Mouse (Mus musculus) CH12.LX (cell line): ENCODE measurements around the gene Psmd13. TPM values are rescaled to one million over a fixed set of nuclear protein-coding genes. Genes with fewer than 3 reads are reported as not detected.

ENCODE experiments used
- DNase-seq: peaks from one replicate; pipeline ENCODE4 v3.0.0-alpha.2; 2013; ENCODE audit errors: extremely low read depth
- H3K27ac ChIP-seq: 2 replicates; pipeline ENCODE4 v1.5.1; 2012; ENCODE audit warnings: low read depth, mild to moderate bottlenecking, control low read depth, moderate library complexity; ENCODE audit not compliant: insufficient read depth
- H3K27me3 ChIP-seq: replicated peaks from 2 replicates; pipeline ENCODE3; 2012; ENCODE audit warnings: inconsistent platforms
- H3K36me3 ChIP-seq, 2 experiments: replicated peaks in 1 of 2; 2 replicates each; pipeline versions ENCODE3 to v1.6.1; 2012; ENCODE audit warnings: inconsistent platforms in 1 of 2, low read length in 1 of 2, mild to moderate bottlenecking in 1 of 2, mixed read lengths in 1 of 2, moderate library complexity in 1 of 2; ENCODE audit not compliant: control insufficient read depth in 1 of 2, insufficient read depth in 1 of 2
- H3K4me1 ChIP-seq, 2 experiments: 2 replicates each; pipeline ENCODE4 v1.6.1; 2012; ENCODE audit warnings: inconsistent platforms in 1 of 2, moderate library complexity in 1 of 2; ENCODE audit not compliant: insufficient read depth in 2 of 2, control insufficient read depth in 1 of 2
- H3K4me2 ChIP-seq: 2 replicates; pipeline ENCODE4 v1.6.1; 2012; ENCODE audit warnings: low read depth, mild to moderate bottlenecking, control low read depth; ENCODE audit not compliant: poor library complexity, insufficient read depth, severe bottlenecking
- H3K4me3 ChIP-seq, 3 experiments: fragments of 150-350 bp in 1 of 3; sonication (generic) in 1 of 3; replicated peaks in 1 of 3; 2 replicates each; pipeline versions ENCODE3 to v1.5.1; 2011 to 2012; ENCODE audit warnings: low read depth in 2 of 3, low read length in 2 of 3, mild to moderate bottlenecking in 2 of 3, moderate library complexity in 2 of 3, control low read depth in 1 of 3, improper control_type of control experiment in 1 of 3, inconsistent platforms in 1 of 3, mixed read lengths in 1 of 3; ENCODE audit not compliant: poor library complexity in 1 of 3
- H3K79me2 ChIP-seq: replicated peaks from 2 replicates; pipeline ENCODE4 v1.6.1; 2012; ENCODE audit warnings: mild to moderate bottlenecking, moderate library complexity; ENCODE audit not compliant: control insufficient read depth, poor library complexity, insufficient read depth, severe bottlenecking; ENCODE audit errors: extremely low read depth
- H3K9ac ChIP-seq: 2 replicates; pipeline ENCODE4 v1.6.1; 2012; ENCODE audit warnings: low read depth, mild to moderate bottlenecking, control low read depth, moderate library complexity; ENCODE audit not compliant: insufficient read depth
- H3K9me3 ChIP-seq: replicated peaks from 2 replicates; pipeline ENCODE3; 2012; ENCODE audit warnings: low read length, inconsistent platforms, mixed read lengths
- BHLHE40 ChIP-seq: IDR thresholded peaks from 2 replicates; pipeline ENCODE4 v1.6.1; 2011; ENCODE audit warnings: mild to moderate bottlenecking, low read depth, low read length, improper control_type of control experiment
- CHD2 ChIP-seq: IDR thresholded peaks from 2 replicates; pipeline ENCODE4 v1.6.1; 2011; ENCODE audit warnings: low read length, improper control_type of control experiment
- E2F4 ChIP-seq: IDR thresholded peaks from 2 replicates; pipeline ENCODE4 v1.6.1; 2011; ENCODE audit warnings: low read depth, low read length, improper control_type of control experiment; ENCODE audit not compliant: insufficient replicate concordance
- ELF1 ChIP-seq: IDR thresholded peaks from 2 replicates; pipeline ENCODE4 v1.6.1; 2014; ENCODE audit warnings: low read depth, mild to moderate bottlenecking, inconsistent platforms, low read length, improper control_type of control experiment
- GABPA ChIP-seq: IDR thresholded peaks from 2 replicates; pipeline ENCODE4 v1.6.1; 2012; ENCODE audit warnings: low read depth, low read length, improper control_type of control experiment, inconsistent platforms; ENCODE audit not compliant: insufficient replicate concordance
- JUN ChIP-seq: IDR thresholded peaks from 2 replicates; pipeline ENCODE4 v1.6.1; 2011; ENCODE audit warnings: low read depth, mild to moderate bottlenecking, low read length, improper control_type of control experiment, moderate library complexity; ENCODE audit not compliant: insufficient read depth
- KAT2A ChIP-seq: IDR thresholded peaks from 2 replicates; pipeline ENCODE4 v1.6.1; 2012; ENCODE audit warnings: low read length, improper control_type of control experiment, inconsistent platforms; ENCODE audit not compliant: insufficient replicate concordance
- MAZ ChIP-seq: IDR thresholded peaks from 2 replicates; pipeline ENCODE4 v1.6.1; 2012; ENCODE audit warnings: low read depth, mild to moderate bottlenecking, inconsistent platforms, low read length, improper control_type of control experiment, moderate library complexity
- MEF2A ChIP-seq: IDR thresholded peaks from 2 replicates; pipeline ENCODE4 v1.6.1; 2014; ENCODE audit warnings: low read depth, mild to moderate bottlenecking, inconsistent platforms, low read length, improper control_type of control experiment, borderline replicate concordance
- MYC ChIP-seq: IDR thresholded peaks from 2 replicates; pipeline ENCODE4 v1.6.1; 2011; ENCODE audit warnings: low read depth, mild to moderate bottlenecking, improper control_type of control experiment, low read length
- NELFE ChIP-seq: IDR thresholded peaks from 2 replicates; pipeline ENCODE4 v1.6.1; 2011; ENCODE audit warnings: low read depth, low read length, improper control_type of control experiment
- NRF1 ChIP-seq: IDR thresholded peaks from 2 replicates; pipeline ENCODE4 v1.6.1; 2014; ENCODE audit warnings: low read depth, mild to moderate bottlenecking, inconsistent platforms, low read length, improper control_type of control experiment, moderate library complexity
- PAX5 ChIP-seq: IDR thresholded peaks from 2 replicates; pipeline ENCODE4 v1.6.1; 2012; ENCODE audit warnings: low read length, inconsistent platforms, mixed read lengths
- POLR2A ChIP-seq: IDR thresholded peaks from 2 replicates; pipeline ENCODE4 v1.6.1; 2011; ENCODE audit warnings: low read depth, mild to moderate bottlenecking, improper control_type of control experiment, low read length
- RAD21 ChIP-seq: IDR thresholded peaks from 2 replicates; pipeline ENCODE4 v1.6.1; 2011; ENCODE audit warnings: low read depth, mild to moderate bottlenecking, low read length, improper control_type of control experiment, moderate library complexity
- SIN3A ChIP-seq: IDR thresholded peaks from 2 replicates; pipeline ENCODE4 v1.6.1; 2012; ENCODE audit warnings: low read length, improper control_type of control experiment, inconsistent platforms
- SMC3 ChIP-seq: IDR thresholded peaks from 2 replicates; pipeline ENCODE4 v1.6.1; 2011; ENCODE audit warnings: low read depth, low read length, improper control_type of control experiment
- TBP ChIP-seq: conservative IDR thresholded peaks from 2 replicates; pipeline ENCODE4 v1.6.1; 2011; ENCODE audit warnings: low read depth, low read length, improper control_type of control experiment
- TCF12 ChIP-seq: IDR thresholded peaks from 2 replicates; pipeline ENCODE4 v1.6.1; 2014; ENCODE audit warnings: low read depth, mild to moderate bottlenecking, inconsistent platforms, low read length, improper control_type of control experiment
- UBTF ChIP-seq: IDR thresholded peaks from 2 replicates; pipeline ENCODE4 v1.6.1; 2012; ENCODE audit warnings: low read depth, mild to moderate bottlenecking, inconsistent platforms, low read length, improper control_type of control experiment, moderate library complexity
- USF1 ChIP-seq: IDR thresholded peaks from 2 replicates; pipeline ENCODE4 v1.6.1; 2014; ENCODE audit warnings: low read depth, mild to moderate bottlenecking, inconsistent platforms, low read length, improper control_type of control experiment
- USF2 ChIP-seq: conservative IDR thresholded peaks from 2 replicates; pipeline ENCODE4 v1.6.1; 2011; ENCODE audit warnings: low read depth, low read length, improper control_type of control experiment
- ZC3H11A ChIP-seq: IDR thresholded peaks from 2 replicates; pipeline ENCODE4 v1.6.1; 2012; ENCODE audit warnings: low read depth, mild to moderate bottlenecking, inconsistent platforms, low read length, improper control_type of control experiment
- ZNF384 ChIP-seq: IDR thresholded peaks from 2 replicates; pipeline ENCODE4 v1.6.1; 2012; ENCODE audit warnings: low read depth, low read length, improper control_type of control experiment, inconsistent platforms
- dilution Hi-C: fragments of 300-500 bp; cut with MboI; formaldehyde crosslinking; loops from 2 replicates; pipeline ENCODE4 v1.14.3; 2020; ENCODE audit warnings: low sequenced_read_pairs; ENCODE audit not compliant: extremely low pct_unique_long_range_greater_than_20kb, extremely low pct_ligation_motif_present
- in situ Hi-C: fragments of 300-500 bp; cut with MboI; formaldehyde crosslinking; loops from 3 replicates; pipeline ENCODE4 v1.14.3; 2019; ENCODE audit warnings: low sequenced_read_pairs, low pct_ligation_motif_present, low pct_unique_long_range_greater_than_20kb, mixed read lengths
- polyA plus RNA-seq: library from polyadenylated mRNA; unstranded; fragments of >175 nt; gene quantifications from 2 replicates; pipeline ENCODE4 v1.2.1, GENCODE M21; 2012; ENCODE audit warnings: low read depth; ENCODE audit not compliant: insufficient read length
- total RNA-seq, 2 experiments: library from RNA; depleted of rRNA; stranded (reverse); fragments of 300-350 nt in 1 of 2; fragments of >200 nt in 1 of 2; gene quantifications; 2 replicates each; pipeline ENCODE4 v1.2.3; 2012 to 2014

The Psmd13 gene
- total and polyA plus RNA-seq, 3 experiments: 165 to 185 (median 168) TPM

GRCm38 (mm10) chr7:140879355-140879754 lies 2.4 kb upstream of the Psmd13 start:
- Histone ChIP-seq H3K79me2 (peaks cover 22% of the 10 kb centered on the region), H3K36me3 (peaks cover 20 to 46% of the 10 kb centered on the region in 2 experiments), H3K9ac (no peak overlapping the region), H3K4me1 (peaks cover 24 to 68% of the 10 kb centered on the region in 2 experiments), H3K27me3 (no peaks in the 10 kb centered on the region), H3K9me3 (no peaks in the 10 kb centered on the region), H3K4me3 (no peak overlapping the region), H3K27ac (no peak overlapping the region), H3K4me2 (no peak overlapping the region)
- TF ChIP-seq SMC3: no peak
- no peak for TF ChIP-seq NELFE
- TF ChIP-seq POLR2A: no peak
- TF ChIP-seq SIN3A: no peak
- TF ChIP-seq PAX5: no peak
- no peak for TF ChIP-seq NRF1
- no peak for TF ChIP-seq BHLHE40
- in situ Hi-C loops: no loop called here
- no peak for DNase-seq
- dilution Hi-C loops: no loop called here

- dilution Hi-C loops: no loop called here
- Histone ChIP-seq H3K4me2 (peak overlapping the region; percentile 48; the same call in 1 of the 2 replicates), H3K4me3 (no peak overlapping the region)
- TF ChIP-seq GABPA (no peak), CHD2 (no peak), TCF12 (no peak), RAD21 (no peak), ZC3H11A (no peak), MEF2A (no peak), MYC (no peak), MAZ (no peak), USF1 (no peak), UBTF (no peak), JUN (no peak), ELF1 (no peak), ZNF384 (no peak), TBP (no peak), KAT2A (no peak), USF2 (no peak), E2F4 (no peak)
- TF ChIP-seq, all 38 proteins: peak for 0
- H3K79me2 ChIP-seq: peaks cover 27% of the 10 kb centered on the region
- peak overlapping the region; percentile 20 for H3K9ac ChIP-seq
- no peak for DNase-seq
- peaks cover 20 to 61% of the 10 kb centered on the region in 2 experiments for H3K4me1 ChIP-seq
- H3K36me3 ChIP-seq: peaks cover 13 to 45% of the 10 kb centered on the region in 2 experiments
- no peaks in the 10 kb centered on the region for H3K9me3 ChIP-seq
- no peak overlapping the region for H3K27ac ChIP-seq
- in situ Hi-C loops: no loop called here
- no peaks in the 10 kb centered on the region for H3K27me3 ChIP-seq
Measured at GRCm38 (mm10) chr7:140880419-140880818, 1.3 kb upstream of the Psmd13 start.
